Mouse (Mus musculus) bone marrow, adult 2 months (tissue): ENCODE data around the gene Cdk14. TPM values are rescaled to one million over a fixed set of nuclear protein-coding genes. Genes with fewer than 3 reads are reported as not detected.

Experiments
- H3K27ac ChIP-seq: fragments of 200-500 bp; 2 replicates; pipeline ENCODE4 v1.5.1; 2012; ENCODE audit warnings: low read depth, mild to moderate bottlenecking, control low read depth, inconsistent platforms, low read length; ENCODE audit not compliant: control insufficient read depth, poor library complexity, insufficient read depth
- H3K4me1 ChIP-seq: fragments of 200-500 bp; 2 replicates; pipeline ENCODE4 v1.6.1; 2011; ENCODE audit warnings: low read length; ENCODE audit not compliant: control insufficient read depth, insufficient read depth
- H3K4me3 ChIP-seq: fragments of 200-500 bp; replicated peaks from 2 replicates; pipeline ENCODE3; 2011; ENCODE audit warnings: mild to moderate bottlenecking, low read depth, low read length, control low read depth; ENCODE audit not compliant: control insufficient read depth
- CTCF ChIP-seq: fragments of 200-500 bp; IDR thresholded peaks from 2 replicates; pipeline ENCODE4 v1.5.1; 2011; ENCODE audit warnings: low read length, control low read depth; ENCODE audit not compliant: control insufficient read depth, insufficient read depth
- POLR2A ChIP-seq: fragments of 200-500 bp; IDR thresholded peaks from 2 replicates; pipeline ENCODE4 v1.6.1; 2011; ENCODE audit warnings: low read depth, mild to moderate bottlenecking, control low read depth, low read length, borderline replicate concordance; ENCODE audit not compliant: control insufficient read depth
- WGBS: fragments of 180-500 bp; shearing (Covaris S2); methylation state at CpG from one replicate; pipeline ENCODE4 v1.1.7; 2018; 5-methylcytosine and 5-hydroxymethylcytosine counted together
- polyA plus RNA-seq: library from polyadenylated mRNA; stranded (reverse); fragments of >200 nt; gene quantifications from 2 replicates; pipeline ENCODE4 v1.2.4, GENCODE M21; 2011; ENCODE audit warnings: low replicate concordance; ENCODE audit not compliant: missing spikeins, insufficient read depth, insufficient read length

Gene Cdk14
- polyA plus RNA-seq, 1 experiment, result 1.0 TPM

DNA sequence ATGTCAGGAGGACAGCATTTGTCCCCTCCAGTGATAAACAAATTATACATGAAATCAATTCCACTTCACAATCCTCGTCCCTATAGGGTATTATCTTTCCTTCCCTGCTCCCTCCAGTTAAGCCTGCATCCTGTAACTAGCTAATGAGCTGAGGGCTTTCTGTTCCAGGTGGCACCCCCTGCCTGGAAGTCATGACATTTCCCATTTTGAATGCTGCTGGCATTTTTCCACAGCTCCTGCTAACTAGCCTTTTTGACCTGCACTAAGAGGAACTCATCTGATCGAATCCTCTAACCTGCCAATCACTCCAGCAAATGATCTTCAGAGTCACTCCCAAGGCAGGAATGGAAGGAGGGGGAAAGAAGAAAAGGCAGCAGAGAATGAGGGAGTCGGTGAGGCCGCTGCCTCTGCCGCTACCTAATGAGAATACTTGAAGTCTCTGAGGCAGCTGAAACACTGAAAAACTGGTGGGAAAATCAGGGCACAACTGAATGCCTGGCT lies 542.9 kb downstream of the Cdk14 start:
- 75% methylated on average over 5 of the region's 5 CpGs for WGBS
- Histone ChIP-seq H3K4me1 (no peaks in the 10 kb centered on the region), H3K27ac (no peak overlapping the region), H3K4me3 (no peak overlapping the region)
- no peak for TF ChIP-seq CTCF
- no peak for TF ChIP-seq POLR2A

GRCm38 (mm10) chr5:4876653-4877091 lies 543.4 kb downstream of the Cdk14 start:
- WGBS, result 51% methylated on average over 15 of the region's 15 CpGs
- H3K4me3 ChIP-seq, result no peak overlapping the region
- no peak overlapping the region for H3K27ac ChIP-seq
- H3K4me1 ChIP-seq, result no peaks in the 10 kb centered on the region
- no peak for TF ChIP-seq POLR2A
- TF ChIP-seq CTCF, result no peak

- Histone ChIP-seq H3K27ac (no peak overlapping the region), H3K4me1 (no peaks in the 10 kb centered on the region), H3K4me3 (no peak overlapping the region)
- TF ChIP-seq CTCF, result no peak
- no peak for TF ChIP-seq POLR2A
- WGBS, result 76% methylated on average over 4 of the region's 4 CpGs
Measured at GRCm38 (mm10) chr5:4870041-4870726, 549.9 kb downstream of the Cdk14 start.

- Histone ChIP-seq H3K4me1 (no peaks in the 10 kb centered on the region), H3K4me3 (no peak overlapping the region), H3K27ac (no peak overlapping the region)
- TF ChIP-seq CTCF (no peak), POLR2A (no peak)
- WGBS, result 80% methylated on average over 6 of the region's 6 CpGs
Measured at GRCm38 (mm10) chr5:4868563-4869120, 551.5 kb downstream of the Cdk14 start.

DNA sequence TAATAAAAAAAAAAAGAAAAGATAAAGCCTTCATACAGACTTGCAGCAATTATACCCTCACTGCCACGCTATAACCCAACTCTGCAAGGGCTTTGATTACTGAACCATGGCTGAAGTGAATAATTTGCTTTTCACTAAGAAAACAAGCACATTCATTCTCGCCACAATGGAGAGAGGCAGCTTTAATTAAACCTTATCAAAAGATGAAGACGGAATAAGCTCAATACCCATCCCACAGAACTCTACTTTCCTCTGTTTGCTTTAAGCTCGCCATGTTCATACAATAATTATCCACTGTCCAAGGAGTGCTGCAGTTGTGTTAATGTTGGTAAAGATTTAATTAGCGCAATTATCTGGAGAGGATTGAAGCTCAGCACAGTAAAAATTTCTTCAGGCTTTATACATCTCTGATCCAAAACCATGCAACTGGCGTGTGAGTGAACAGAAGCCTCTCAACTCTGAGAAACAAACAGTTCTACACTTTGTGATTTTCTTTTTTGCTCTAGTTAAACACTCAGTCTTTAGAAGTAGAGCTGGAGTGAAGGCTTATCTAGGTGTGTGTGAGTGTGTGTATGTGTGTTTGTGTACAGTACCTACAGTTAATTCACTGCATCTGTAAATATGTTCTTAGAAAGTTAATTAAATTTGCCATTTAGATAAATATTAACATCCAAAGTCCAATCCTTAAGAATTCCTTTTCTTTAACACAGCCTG lies 552.1 kb downstream of the Cdk14 start:
- TF ChIP-seq POLR2A (no peak), CTCF (no peak)
- WGBS, result 77% methylated on average over 6 of the region's 6 CpGs
- Histone ChIP-seq H3K4me1 (no peaks in the 10 kb centered on the region), H3K27ac (no peak overlapping the region), H3K4me3 (no peak overlapping the region)

- Histone ChIP-seq H3K27ac (no peak overlapping the region), H3K4me1 (no peaks in the 10 kb centered on the region), H3K4me3 (no peak overlapping the region)
- TF ChIP-seq POLR2A (no peak), CTCF (no peak)
- WGBS, result 78% methylated on average over 8 of the region's 8 CpGs
Measured at GRCm38 (mm10) chr5:4866945-4867344, 553.2 kb downstream of the Cdk14 start.

GRCm38 (mm10) chr5:4866099-4866498 lies 554.0 kb downstream of the Cdk14 start:
- TF ChIP-seq POLR2A (no peak), CTCF (no peak)
- Histone ChIP-seq H3K4me1 (no peaks in the 10 kb centered on the region), H3K4me3 (no peak overlapping the region), H3K27ac (no peak overlapping the region)
- 80% methylated on average over 1 of the region's 1 CpGs for WGBS

GRCm38 (mm10) chr5:4861592-4861991 lies 558.5 kb downstream of the Cdk14 start:
- whole genome bisulfite sequencing, result 87% methylated on average over 9 of the region's 9 CpGs
- Histone ChIP-seq H3K4me1 (no peaks in the 10 kb centered on the region), H3K4me3 (no peak overlapping the region), H3K27ac (no peak overlapping the region)
- no peak for TF ChIP-seq CTCF
- TF ChIP-seq POLR2A, result no peak
